Mouse (Mus musculus): Measurements from ENCODE around the gene Kera.

GRCm38 (mm10) chr10:97591685-97592084 lies 15.0 kb upstream of the Kera start:
- TF ChIP-seq POLR2A (IDR thresholded peaks at IDR 0.05; ENCODE audit: control insufficient read depth, low read depth, low read length) (no peak), CTCF (IDR thresholded peaks at IDR 0.05; ENCODE audit: control insufficient read depth, insufficient read depth, insufficient replicate concordance, low read depth, low read length) (no peak)
